Mouse (Mus musculus) heart, postnatal 36 days (tissue): ENCODE results near the gene Kxd1. TPM values are rescaled to one million over a fixed set of nuclear protein-coding genes. Genes with fewer than 3 reads are reported as not detected.

Experiments used
- DNase-seq, 2 experiments: peaks; one replicate each; pipeline ENCODE4 v3.0.0; 2021 to 2022
- intact Hi-C: fragments of 180-260 bp; cut with DNase I; formaldehyde crosslinking; loops from one replicate; pipeline ENCODE4 v1.15.1; 2025
- total RNA-seq, 2 experiments: library from RNA; stranded (reverse); gene quantifications; 2 replicates each; pipeline ENCODE4 v1.2.3; 2021

Kxd1 gene
- 10 to 100 TPM; 88.4 to 91.4 TPM for total RNA-seq

DNA sequence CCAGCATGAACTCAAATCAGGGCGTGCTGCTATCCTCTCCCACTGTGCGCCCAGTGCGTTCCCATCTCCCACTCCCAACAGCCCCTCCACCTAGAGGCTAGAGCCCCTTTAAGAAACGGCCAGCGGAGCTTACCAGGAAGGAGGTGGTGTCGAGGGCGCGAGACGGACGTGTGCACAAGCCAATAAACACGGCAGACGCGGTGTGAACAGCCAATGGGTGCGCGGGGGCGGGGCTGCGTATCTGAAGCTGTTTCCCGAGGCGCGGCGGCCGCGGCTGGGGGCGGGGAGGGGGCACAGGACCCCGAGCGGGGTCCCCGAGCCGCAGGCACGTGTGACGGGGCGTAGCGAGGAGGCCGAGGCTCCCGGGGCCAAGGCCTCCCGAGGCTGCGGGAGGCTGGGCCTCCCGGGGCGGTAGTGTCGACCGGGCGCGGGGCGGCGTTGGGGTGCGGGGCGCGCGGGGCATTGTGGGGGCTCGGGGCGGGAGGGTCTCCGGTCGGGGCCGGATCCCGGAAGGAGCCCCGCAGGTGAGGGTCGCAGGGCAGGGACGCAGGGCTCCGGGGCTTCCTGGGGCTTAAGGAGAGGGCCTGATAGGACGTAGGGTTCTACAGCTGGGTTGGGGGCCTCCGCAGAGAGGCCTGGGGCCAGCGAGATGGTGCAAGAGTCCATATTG is at the start of gene Kxd1, which contains the start of gene Fkbp8:
Kxd1 (minus strand) TSS at position 445 of the 670 bp plus-strand sequence.
Fkbp8 (plus strand) TSS at position 213 of the 670 bp plus-strand sequence.
- intact Hi-C loops = no loop called here

DNA sequence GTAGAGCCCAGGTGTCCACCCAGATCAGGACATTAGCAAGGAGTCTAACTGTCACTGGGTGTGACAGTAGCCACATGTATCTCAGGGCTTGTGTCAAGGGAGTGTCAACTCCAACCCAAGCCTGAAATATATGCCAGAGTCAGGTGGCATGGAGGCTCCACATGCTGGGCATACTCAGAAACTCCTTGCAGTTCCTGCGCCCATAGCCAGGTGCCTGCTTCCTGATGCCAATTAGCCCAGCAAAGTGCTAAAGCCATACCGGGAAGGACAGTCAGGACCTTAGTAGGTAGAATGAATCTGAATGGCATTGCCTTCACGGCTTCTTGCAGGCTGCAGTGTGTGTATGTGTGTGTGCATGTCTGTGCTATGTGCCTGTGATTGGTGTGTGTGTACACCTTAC is 49.5 kb upstream of the Kxd1 start:
- intact Hi-C loops = no loop called here
- no peak for DNase-seq

More for the DNA sequence above, at the start of gene Kxd1, which contains the start of gene Fkbp8:
- peak; percentile 99 to 100 for DNase-seq

DNA sequence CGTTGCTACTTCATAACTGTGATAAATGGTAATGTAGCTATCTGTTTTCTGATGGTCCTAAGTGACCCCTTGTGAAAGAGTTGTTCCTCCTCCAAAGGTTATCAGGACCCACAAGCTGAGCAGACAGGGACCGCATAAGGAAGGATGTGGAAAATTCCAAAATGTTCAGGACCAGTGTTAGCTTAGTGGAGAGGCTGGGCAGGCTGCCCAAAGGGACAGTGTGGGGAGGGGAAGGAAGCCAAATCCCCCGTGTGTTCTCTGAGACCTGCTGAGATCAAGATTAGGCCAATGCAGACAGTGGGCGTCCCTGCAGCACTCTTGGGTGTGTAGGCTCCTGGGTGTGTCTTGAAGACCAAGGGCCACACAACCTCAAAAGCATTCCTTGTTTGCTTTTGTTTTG is 47.2 kb upstream of the Kxd1 start:
- intact Hi-C loops = loop anchor here (2.0 kb wide), 1 partner anchor 14 kb away; no protein-coding TSS in a partner anchor
- peak; percentile 67 to 78 for DNase-seq

DNA sequence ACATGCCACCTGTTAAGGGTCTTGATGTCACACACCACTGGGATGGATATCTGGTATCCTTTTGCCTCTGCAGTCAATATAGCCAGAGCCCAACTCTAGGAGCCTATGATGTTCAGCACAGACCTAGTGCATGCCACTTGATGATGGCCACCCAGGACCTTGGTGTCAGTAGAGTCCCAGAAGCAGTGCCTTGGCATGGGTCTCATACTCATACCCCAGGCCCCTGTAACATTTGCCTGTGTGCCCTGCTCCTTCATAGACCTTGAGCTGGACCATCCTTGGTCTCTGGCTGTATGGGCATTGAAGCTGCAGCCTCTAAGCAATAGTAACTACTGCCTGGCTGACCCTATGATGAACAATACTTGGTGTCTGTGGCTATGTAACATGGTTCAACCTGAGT is 46.5 kb upstream of the Kxd1 start:
- DNase-seq = no peak
- intact Hi-C loops = loop anchor here (2.0 kb wide), 1 partner anchor 14 kb away; no protein-coding TSS in a partner anchor

DNA sequence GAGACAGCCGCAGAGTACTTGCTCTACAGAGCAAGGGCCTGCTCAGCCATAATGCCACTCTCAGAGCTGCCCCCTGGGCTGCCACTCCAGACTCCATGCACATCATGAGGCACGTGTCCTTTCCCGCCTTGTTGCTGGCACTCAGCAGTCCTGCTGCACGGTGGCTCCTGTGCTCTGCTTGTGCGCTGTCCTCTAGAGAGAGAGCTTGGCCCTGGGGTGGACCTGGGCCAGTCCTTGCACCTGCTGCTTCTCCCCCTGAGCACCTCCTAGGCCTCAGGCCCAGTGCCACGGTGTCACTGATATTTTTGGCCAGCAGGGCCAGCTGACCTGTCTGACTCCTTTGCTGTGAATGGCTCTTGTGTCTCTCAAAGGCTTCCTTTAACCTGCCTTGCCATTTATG is 43.2 kb upstream of the Kxd1 start:
- DNase-seq = peak; percentile 42 to 57
- intact Hi-C loops = no loop called here

DNA sequence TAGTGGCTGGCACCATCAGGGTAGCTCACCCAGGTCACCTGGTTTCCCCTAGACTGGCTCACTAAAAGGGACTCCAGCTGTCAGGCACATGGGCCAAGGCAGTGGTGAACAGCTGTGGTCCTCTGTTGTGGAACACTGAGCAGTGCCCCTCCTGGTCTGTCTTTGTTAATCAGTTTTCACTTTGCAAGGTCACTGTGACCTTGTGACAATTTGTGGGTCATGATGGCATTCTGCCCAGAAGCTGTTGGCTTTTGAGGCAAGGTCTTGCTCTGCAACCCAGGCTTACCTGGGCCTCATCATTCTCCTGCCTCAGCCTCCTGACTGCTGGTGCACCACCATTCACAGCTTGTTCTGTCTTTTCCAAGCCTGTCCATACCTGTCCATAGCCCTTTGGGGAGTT is 42.6 kb upstream of the Kxd1 start:
- DNase-seq = no peak
- intact Hi-C loops = no loop called here

DNA sequence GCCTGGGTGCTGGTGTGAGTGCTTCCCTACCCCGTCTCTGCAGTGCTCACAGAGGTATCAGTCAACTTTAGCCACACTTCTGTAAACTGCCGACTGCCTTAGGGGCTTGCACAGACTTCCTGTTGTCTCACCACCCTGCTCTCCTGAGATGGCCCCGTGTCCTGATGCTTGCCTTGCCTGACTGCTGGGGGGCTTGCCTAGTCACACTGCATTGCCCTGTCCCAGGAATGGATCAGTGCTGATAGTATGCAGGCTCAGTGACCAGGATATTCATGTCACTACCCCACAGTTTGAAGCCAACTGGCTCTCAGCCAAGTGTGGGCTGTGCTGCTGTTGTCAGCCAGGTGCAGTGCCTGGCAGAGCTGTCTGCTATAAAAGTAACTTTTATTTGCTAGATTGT is 37.8 kb upstream of the Kxd1 start:
- intact Hi-C loops = no loop called here
- peak; percentile 49 to 61 for DNase-seq

DNA sequence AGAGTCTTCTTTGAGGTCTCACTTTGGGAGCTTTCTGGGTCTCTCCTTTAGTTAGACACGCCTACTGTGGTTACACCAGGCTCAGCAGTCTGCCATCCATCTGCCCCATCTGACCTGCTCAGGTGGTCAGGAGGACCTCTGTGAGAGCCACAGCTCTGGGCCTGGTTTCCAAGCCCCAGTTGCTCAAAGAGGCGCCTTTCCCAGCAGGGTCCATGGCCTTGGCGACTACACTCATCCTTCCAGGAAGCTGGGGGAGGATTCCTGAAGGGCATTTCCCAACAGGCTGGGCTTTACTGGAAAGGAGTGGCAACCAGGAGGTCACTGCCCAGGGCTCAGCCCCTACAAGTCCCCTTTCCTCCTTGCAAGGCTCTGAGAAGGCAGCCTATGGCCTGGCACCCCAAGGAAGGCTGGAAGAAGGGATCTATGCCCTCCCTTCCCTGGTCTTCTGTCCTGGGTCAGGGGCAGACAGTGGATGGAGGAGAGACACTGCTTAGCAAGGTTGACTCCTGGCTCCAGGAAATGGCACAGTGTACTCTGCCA is 37.0 kb upstream of the Kxd1 start:
- intact Hi-C loops = no loop called here
- no peak for DNase-seq

DNA sequence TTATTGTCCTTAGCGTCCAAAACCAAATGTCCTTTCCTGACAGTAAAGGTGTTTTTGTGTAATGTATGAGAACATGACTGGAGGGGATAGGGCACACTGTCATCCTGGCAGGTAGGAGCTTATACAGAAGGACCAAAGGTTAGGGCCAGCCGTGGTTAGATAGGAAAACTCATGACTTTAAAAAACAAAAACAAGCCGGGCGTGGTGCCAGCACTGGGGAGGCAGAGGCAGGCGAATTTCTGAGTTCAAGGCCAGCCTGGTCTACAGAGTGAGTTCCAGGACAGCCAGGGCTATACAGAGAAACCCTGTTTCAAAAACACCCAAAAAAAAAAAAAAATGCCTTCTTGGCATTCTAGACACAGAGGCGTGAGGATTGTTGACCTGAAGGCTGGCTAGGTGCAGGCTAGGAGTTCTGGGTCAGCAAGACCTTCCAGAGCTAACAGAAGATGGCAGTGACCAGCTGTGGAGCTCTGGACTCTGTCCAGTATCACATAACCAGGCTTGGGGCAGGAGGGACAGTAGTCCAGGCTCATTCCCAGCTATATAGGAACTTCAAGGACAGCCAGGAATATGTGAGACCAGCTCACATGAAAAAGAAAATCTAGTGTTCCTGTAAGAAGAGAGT is 36.1 kb upstream of the Kxd1 start:
- DNase-seq = no peak

DNA sequence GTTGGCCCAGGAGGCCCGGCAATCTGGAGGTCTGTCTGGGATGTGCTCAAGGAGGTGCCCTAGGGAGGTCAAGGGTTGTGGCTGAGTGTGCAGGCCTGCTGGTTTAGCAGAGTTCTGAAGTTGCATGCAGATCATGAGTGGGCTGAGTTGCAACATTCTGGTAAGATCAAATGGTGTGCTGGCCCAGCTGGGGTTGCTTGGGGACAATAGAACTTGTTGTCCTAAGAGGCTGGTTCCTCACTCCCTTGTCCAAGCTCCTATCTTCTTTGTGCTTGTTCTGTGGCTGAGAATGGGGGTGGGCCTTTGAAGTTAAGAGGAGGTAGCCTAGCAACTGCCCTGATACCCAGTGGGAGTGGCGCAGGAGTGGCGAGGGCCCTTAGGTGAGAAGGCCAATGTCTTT is 35.0 kb upstream of the Kxd1 start:
- intact Hi-C loops = no loop called here
- DNase-seq = peak in 1 of 2 experiments; percentile 32

More for the DNA sequence above, 36.1 kb upstream of the Kxd1 start:
- intact Hi-C loops = no loop called here

DNA sequence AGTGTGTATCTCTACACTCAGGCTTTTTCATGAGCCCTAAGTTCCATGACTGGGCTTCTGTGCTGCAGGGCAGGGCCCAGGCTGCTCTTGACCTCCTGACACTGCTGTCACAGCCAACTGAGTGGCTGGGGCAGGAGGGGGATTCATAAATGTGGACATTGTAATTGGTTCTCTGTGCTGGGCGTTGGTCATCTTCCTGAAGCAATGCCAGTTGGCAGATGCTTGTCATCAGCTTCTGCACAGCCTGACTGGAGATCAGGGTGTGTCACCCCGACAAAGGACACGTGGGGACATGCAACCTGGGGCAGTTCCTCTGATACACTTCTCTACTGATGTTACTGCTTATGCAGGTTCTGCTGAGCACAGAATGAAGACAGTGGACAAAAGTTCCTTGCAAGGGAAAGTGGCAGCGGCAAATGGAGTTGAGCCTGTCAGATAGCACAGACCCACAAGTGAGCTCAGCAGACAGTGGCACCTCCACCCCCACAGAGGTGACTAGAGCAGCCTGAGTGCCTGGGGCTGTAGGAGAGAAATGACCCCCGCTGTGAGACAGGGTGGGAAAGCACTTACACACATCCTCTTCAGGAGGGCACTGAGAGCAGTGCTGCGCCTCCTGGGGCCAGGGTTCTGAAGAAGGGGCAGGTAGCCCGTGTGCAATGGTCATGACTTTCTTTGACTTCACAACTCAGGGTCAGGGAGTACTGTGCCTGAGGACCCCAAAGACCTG is 34.2 kb upstream of the Kxd1 start:
- intact Hi-C loops = loop anchor here (2.0 kb wide), 1 partner anchor 13 kb away; no protein-coding TSS in a partner anchor
- DNase-seq = peak; percentile 67 to 68

DNA sequence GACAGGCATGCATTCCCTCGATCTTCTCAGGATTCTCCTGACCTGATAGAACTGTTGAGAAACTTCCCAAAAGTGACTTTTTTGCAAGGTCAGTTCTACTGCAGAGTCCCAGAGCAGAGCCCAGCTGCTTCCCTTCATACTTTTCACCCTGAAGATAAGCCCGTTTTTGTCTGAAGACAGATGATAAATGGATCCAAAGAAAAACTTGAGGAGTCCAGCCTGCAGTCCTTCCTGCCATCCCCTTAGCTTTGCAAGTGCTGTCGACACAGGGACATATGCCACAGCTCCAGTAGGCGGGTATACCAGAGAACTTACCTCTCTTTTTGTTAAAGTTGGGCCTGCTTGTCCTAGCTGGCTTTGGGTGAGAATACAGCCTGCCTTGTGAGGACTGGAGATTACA is 33.6 kb upstream of the Kxd1 start:
- intact Hi-C loops = loop anchor here (2.0 kb wide), 1 partner anchor 13 kb away; no protein-coding TSS in a partner anchor
- no peak for DNase-seq

DNA sequence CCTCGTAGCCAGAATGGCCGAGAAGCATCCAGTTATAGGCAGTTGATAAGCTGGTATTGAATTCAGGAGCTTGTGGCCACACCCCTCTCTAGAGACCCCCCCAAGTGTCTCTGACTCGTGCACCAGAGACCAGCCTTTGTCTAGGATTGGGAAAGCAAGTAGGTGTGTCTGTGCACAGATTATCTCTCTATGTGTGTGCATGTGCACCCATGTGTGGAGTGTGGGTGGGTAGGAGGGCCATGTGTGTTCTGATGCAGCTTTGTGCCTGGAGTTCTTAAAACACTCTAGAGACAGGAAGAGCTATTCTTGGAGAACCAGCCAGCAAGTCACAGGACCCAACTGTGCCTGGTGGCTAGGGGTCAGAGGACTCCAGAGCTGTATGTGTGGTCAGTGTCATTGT is 32.8 kb upstream of the Kxd1 start:
- DNase-seq = no peak
- intact Hi-C loops = loop anchor here (1.0 to 2.0 kb wide), 2 partner anchors 14 to 25 kb away; no protein-coding TSS in a partner anchor

DNA sequence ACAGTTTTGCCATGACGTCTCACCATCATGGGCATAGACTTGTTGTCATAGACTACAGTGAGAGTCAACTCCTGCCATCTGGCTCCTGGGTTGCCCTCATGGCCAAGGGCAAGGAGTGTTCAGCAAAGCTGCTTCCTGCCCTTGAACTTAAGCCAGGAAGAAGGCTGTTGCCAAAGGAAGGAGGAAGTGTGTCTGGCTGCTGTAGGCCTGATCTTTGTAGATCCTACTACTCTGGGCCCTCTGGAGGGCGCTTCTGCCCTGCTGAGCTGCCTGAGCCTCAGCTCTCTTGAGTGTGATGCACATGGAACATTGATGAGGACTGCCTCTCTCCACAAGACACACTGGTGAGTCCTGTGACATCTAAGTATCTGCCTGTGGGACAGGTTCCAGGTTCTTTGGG is 32.3 kb upstream of the Kxd1 start:
- intact Hi-C loops = loop anchor here (1.0 to 2.0 kb wide), 2 partner anchors 15 to 25 kb away; no protein-coding TSS in a partner anchor
- peak; percentile 61 to 64 for DNase-seq

DNA sequence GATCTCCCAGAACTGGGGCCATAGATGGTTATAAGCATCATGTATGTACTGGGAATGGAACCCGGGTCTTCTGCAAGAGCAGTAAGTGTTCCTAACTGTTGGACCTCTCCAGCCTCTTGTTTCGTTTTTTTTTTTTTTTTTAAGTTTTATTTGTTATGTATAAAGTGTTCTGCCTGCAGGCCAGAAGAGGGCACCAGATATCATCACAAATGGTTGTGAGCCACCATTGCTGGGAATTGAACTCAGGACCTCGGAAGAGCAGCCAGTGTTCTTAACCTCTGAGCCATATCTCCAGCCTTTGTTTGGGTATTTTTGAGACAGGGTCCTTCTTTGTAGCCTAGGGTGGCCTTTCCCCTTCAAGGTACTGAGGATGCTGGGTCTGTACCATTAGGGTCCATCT is 31.2 kb upstream of the Kxd1 start:
- no peak for DNase-seq
- intact Hi-C loops = loop anchor here (2.0 kb wide), 1 partner anchor 52 kb away; no protein-coding TSS in a partner anchor

DNA sequence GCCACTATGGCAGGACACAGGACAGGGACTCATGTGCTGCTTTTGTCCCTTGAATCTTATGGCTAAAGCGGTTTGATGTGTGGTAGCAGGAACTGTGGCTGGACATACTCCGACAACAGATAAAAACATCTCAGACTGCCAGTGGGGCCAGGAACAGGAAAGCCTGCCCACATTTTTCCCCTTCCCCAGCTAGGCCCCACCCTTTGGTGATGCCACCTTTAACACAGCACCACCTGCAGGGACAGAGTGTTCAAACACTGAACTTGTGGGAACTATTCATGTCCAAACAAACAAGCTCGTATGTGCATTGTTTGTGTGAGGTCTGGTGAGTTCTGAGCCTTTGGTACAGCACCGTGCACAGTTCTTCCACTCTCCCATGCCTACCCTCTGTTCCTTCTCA is 30.6 kb upstream of the Kxd1 start:
- DNase-seq = no peak
- intact Hi-C loops = loop anchor here (2.0 kb wide), 1 partner anchor 52 kb away; no protein-coding TSS in a partner anchor

DNA sequence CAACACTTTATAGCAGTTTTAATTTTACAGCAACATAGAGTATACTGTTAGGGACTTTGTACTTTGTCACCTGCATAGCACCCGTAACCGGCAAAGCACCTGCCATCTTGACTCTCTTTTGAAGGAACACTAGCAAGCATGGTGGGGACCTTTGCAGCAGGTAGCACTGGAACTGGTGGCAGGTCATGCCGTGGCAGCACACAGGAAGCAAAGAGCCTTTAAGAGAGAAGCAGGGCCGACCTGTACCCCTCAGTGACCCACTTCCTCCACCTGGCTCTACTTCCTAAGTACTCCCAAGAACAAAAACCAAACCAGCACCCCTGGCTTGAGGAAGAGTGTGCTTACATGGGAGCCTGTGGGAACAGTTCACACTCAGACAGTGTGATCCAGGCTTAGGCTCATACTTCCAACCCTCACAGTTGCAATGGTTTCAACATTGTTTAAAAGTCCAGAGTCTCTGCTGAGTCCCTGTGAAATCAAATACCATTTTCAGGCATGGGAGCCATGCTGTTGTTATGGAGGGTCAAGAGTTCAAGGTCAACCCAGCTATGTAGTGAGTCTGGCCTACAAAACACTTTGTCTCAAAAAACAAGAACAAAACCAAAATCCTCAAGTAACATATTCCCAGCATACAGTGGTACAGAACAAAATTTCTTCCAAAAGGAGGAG is 27.5 kb upstream of the Kxd1 start:
- intact Hi-C loops = no loop called here
- DNase-seq = no peak

DNA sequence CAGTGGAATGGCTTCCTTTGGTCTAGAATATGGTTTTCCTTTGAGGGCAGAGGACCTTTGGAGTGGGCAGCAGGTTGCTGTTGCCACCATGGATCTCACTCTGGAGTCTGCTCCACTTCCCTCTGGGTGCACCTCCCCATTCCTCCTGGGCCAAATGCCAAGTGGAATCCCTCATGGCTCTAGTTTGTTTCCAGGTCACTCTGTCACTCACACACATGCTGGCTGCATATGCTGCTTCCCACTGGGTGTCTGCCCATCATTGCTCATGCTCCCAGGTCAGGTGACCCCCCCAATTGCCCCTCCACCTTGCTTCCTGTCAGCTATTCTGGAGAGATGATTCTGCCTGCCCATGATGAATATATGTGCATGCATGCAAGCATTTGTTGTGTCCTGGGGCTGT is 26.0 kb upstream of the Kxd1 start:
- DNase-seq = peak; percentile 62 to 73
- intact Hi-C loops = no loop called here

DNA sequence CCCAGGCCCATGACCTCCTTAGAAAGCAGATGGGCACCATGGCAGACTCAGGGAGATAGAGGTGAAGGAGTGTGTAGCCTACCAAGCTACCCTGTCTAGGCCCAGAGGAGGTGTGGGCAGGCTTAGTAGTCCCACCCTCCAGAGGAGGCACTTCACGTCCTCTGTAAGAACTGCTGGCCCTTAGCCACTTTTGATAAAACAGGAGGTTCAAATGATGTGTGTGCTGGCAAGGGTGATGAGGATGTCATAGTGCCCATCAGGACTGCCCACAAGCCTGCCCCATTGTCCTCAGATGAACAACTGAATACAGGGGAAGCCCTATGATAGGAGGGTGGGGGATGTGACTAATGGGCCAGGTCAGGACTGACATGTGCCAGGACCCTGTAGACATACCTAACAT is 25.1 kb upstream of the Kxd1 start:
- intact Hi-C loops = no loop called here
- no peak for DNase-seq

DNA sequence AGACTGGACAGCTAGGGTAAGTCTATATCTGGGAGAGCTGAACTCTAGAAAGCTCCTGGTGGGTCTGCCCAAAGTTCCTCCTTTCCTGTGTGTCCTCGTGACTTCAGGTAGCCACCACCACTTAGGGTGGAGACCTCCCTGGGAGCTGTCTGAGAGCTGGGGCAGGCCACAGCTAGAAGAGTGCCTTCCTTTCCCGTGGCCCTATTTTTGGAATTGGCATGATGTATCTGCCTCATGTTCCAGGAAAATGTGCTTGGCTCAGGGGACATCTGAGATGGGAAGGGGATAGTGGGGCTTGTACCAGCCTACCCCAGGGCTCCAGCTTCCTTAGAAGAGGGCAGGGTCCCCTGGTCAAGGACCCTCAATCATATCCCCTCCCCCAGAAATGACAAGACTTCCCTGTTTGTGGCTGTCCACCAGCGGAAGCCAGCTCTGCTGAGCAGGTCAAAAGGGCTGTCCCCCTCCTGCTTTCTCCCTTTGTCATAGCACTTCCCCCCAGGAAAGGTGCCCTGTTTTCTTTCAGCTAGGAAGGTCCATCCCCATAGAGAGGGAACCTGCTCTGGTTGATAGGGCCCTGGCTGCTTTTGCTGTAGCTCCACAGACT is 23.9 kb upstream of the Kxd1 start:
- DNase-seq = peak; percentile 31 to 54
- intact Hi-C loops = no loop called here
